In the genomic region with DNA sequence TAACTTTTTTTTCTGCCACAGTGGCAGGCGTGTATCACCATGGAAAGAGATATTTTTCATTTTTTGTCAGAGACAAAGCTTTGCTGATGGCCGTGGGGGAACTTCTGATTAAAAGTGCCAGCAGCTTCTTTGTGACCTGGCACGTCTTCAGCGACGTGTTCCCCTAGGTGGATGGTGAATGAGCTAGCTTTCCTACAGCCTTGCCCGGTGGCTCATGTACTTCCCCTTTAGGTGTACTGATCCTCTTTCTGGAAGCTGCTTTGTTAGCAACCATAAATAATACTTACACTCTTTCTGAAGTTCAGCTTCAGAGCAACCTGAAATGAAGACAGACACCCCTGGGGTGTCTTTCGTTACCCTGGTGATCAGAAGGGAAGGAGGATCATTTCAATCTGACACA, we compare ENCODE assay signal across 1 mouse cellular context.
TF ChIP-seq lines count a peak whose summit lies in the region.

No protein-coding gene starts in this region.

TF ChIP-seq in MEL, 35 proteins besides CTCF, POLR2A, EP300 and RAD21 (continued from another document):
- TF ChIP-seq GABPA (IDR thresholded peaks at IDR 0.05; ENCODE audit: low read depth, low read length): no peak
